ENCODE assay signal across 21 mouse cellular contexts in the genomic region with DNA sequence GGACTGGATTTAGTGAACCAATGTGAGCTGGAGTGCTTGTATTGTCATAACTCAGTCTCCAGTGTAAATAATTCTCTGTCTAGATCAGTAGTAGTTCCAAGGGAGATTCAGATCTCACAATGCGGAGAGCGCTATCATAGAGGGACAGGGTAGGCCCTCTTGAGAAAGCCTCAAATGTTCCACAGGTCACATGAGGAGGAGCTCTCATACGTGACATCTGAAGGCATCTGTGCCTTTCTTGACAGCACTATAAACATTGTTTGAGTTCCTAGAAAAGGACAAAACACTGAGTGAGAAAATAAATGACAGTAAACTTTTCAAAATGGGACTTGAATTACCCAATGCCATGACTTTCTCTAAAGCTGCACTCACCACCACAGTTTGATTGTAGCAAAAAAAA. TPM values are rescaled to one million over a fixed set of nuclear protein-coding genes. Genes with fewer than 3 reads are reported as not detected.
"Had no signal": no experiment of that assay in that cellular context is flagged by ENCODE, and none has a peak within 500 bp of the region (broad histone marks: within the 10 kb centered on the region; RNA-seq: fewer than 3 reads in every experiment).

No protein-coding gene starts in this region.

- H3K4me3 ChIP-seq: liver, embryonic 13.5 days; liver, embryonic 15.5 days; megakaryocyte, embryonic 14.5 days; midbrain, embryonic 13.5 days; midbrain, embryonic 15.5 days; neural tube, embryonic 12.5 days; stomach, embryonic 15.5 days had no signal

- H3K27me3 ChIP-seq: midbrain, embryonic 15.5 days; neural tube, embryonic 12.5 days; stomach, embryonic 15.5 days had no signal

- H3K4me1 ChIP-seq: liver, embryonic 13.5 days; liver, embryonic 15.5 days; midbrain, embryonic 13.5 days; midbrain, embryonic 15.5 days; neural tube, embryonic 12.5 days; stomach, embryonic 15.5 days had no signal

- H3K9ac ChIP-seq: liver, embryonic 13.5 days; liver, embryonic 15.5 days; liver, postnatal 0 days; midbrain, embryonic 13.5 days; midbrain, embryonic 15.5 days; neural tube, embryonic 12.5 days; stomach, embryonic 15.5 days had no signal

- H3K4me2 ChIP-seq: liver, embryonic 11.5 days; liver, embryonic 13.5 days; liver, embryonic 15.5 days; midbrain, embryonic 11.5 days; midbrain, embryonic 13.5 days; midbrain, embryonic 15.5 days; neural tube, embryonic 12.5 days; stomach, embryonic 15.5 days had no signal

- H3K9me3 ChIP-seq: liver, embryonic 13.5 days; liver, embryonic 15.5 days; midbrain, embryonic 13.5 days; midbrain, embryonic 15.5 days; neural tube, embryonic 12.5 days; stomach, embryonic 15.5 days had no signal

- ATAC-seq: liver, postnatal 0 days; midbrain, embryonic 13.5 days; midbrain, embryonic 15.5 days had no signal

- H3K27ac ChIP-seq: liver, embryonic 13.5 days; liver, embryonic 15.5 days; macrophage; midbrain, embryonic 13.5 days; midbrain, embryonic 15.5 days; neural tube, embryonic 12.5 days; stomach, embryonic 15.5 days; stomach, postnatal 0 days had no signal

- H3K36me3 ChIP-seq: liver, embryonic 13.5 days; liver, embryonic 15.5 days; midbrain, embryonic 13.5 days; midbrain, embryonic 15.5 days; neural tube, embryonic 12.5 days; stomach, embryonic 15.5 days had no signal

- DNase-seq: liver; liver, embryonic 13.5 days; liver, postnatal 0 days; right cerebral cortex, postnatal 14 days; thymus, adult 2 months; thymus, postnatal 25 days; thymus, postnatal 4 days had no signal

RNA-seq across cellular contexts. Expression of gene Gm17359, which starts 41.8 kb away (rescaled TPM):
- polyA plus RNA-seq: liver, embryonic 11.5 days; liver, embryonic 13.5 days; macrophage; midbrain, embryonic 13.5 days; midbrain, embryonic 15.5 days; midbrain, postnatal 0 days; neural tube, embryonic 14.5 days; spleen, adult 2 months; stomach, embryonic 15.5 days; stomach, postnatal 0 days; urinary bladder, adult 2 months had no signal
